Mouse (Mus musculus) NIH3T3 (cell line): ENCODE data around the gene Bex1.
"Not testable (repeated sequence)": the region's sequence is repeated elsewhere in the genome, so short reads cannot be mapped to it uniquely, and the experiment has no call there.

Experiments used
- DNase-seq: peaks from one replicate; pipeline ENCODE4 v3.0.0-alpha.2; 2012; ENCODE audit warnings: low read depth

Bex1 gene

GRCm38 (mm10) chrX:136214729-136215677 is at the start of gene Bex1, which contains the start of gene Tceal7:
Gene Bex1 (minus strand): TSS chrX:136215513.
Gene Tceal7 (plus strand): TSS chrX:136214779.
- not testable (repeated sequence) for DNase-seq

- DNase-seq, result no peak
Observed at GRCm38 (mm10) chrX:136252023-136252729, 36.9 kb upstream of the Bex1 start.

- no peak for DNase-seq
Observed at GRCm38 (mm10) chrX:136249671-136250070, 34.4 kb upstream of the Bex1 start.

- peak; percentile 31 for DNase-seq
Observed at GRCm38 (mm10) chrX:136248811-136249210, 33.5 kb upstream of the Bex1 start.

GRCm38 (mm10) chrX:136245521-136246071 is 30.3 kb upstream of the Bex1 start:
- DNase-seq, result peak; percentile 60

GRCm38 (mm10) chrX:136244574-136245229 is 29.4 kb upstream of the Bex1 start, which contains the start of gene Tceal9:
Gene Tceal9 (plus strand): TSS chrX:136245079.
- DNase-seq, result peak; percentile 86

GRCm38 (mm10) chrX:136243181-136243580 is 27.9 kb upstream of the Bex1 start:
- peak; percentile 2 for DNase-seq

GRCm38 (mm10) chrX:136238118-136238517 is 22.8 kb upstream of the Bex1 start:
- peak; percentile 65 for DNase-seq

- no peak for DNase-seq
Observed at GRCm38 (mm10) chrX:136227768-136228167, 12.5 kb upstream of the Bex1 start.

- DNase-seq, result no peak
Observed at GRCm38 (mm10) chrX:136223714-136224113, 8.4 kb upstream of the Bex1 start.

- DNase-seq, result no peak
Observed at GRCm38 (mm10) chrX:136216303-136216702, 990 bp upstream of the Bex1 start.

GRCm38 (mm10) chrX:136213396-136213795 is 1.9 kb downstream of the Bex1 start:
- no peak for DNase-seq

- DNase-seq, result no peak
Observed at GRCm38 (mm10) chrX:136204406-136204805, 10.9 kb downstream of the Bex1 start.

- no peak for DNase-seq
Observed at GRCm38 (mm10) chrX:136203664-136204066, 11.6 kb downstream of the Bex1 start, which contains the start of gene Tceal5. Gene Tceal5 (minus strand): TSS chrX:136203876.

GRCm38 (mm10) chrX:136203257-136203656 is 12.1 kb downstream of the Bex1 start:
- DNase-seq, result no peak

- DNase-seq, result peak; percentile 37
Observed at GRCm38 (mm10) chrX:136196873-136197272, 18.4 kb downstream of the Bex1 start.

- DNase-seq, result no peak
Observed at GRCm38 (mm10) chrX:136195193-136195944, 19.9 kb downstream of the Bex1 start.

GRCm38 (mm10) chrX:136183107-136183506 is 32.2 kb downstream of the Bex1 start:
- DNase-seq, result no peak

GRCm38 (mm10) chrX:136180897-136181553 is 34.3 kb downstream of the Bex1 start:
- no peak for DNase-seq

- peak; percentile 43 for DNase-seq
Observed at GRCm38 (mm10) chrX:136172786-136173185, 42.5 kb downstream of the Bex1 start.
